Mouse (Mus musculus) hindbrain, embryonic 14.5 days (tissue): ENCODE data around the gene Obox6. TPM values are rescaled to one million over a fixed set of nuclear protein-coding genes. Genes with fewer than 3 reads are reported as not detected.

Source experiments
- ATAC-seq: fragments of 200-750 bp; cut with Nextera tagmentation; 2 replicates; pipeline ENCODE4 v1.8.0; 2017; ENCODE audit warnings: moderate number of reproducible peaks, mild to moderate bottlenecking, moderate TSS enrichment, moderate library complexity; ENCODE audit not compliant: low FRiP score
- DNase-seq: peaks from one replicate; pipeline ENCODE4 v3.0.0-alpha.2; 2015; ENCODE audit warnings: low spot score
- H3K27ac ChIP-seq: fragments of 300-500 bp; sonication (generic); 2 replicates; pipeline ENCODE4 v1.5.1; 2014; ENCODE audit warnings: mild to moderate bottlenecking, moderate library complexity
- H3K27me3 ChIP-seq: fragments of 300-500 bp; sonication (generic); 2 replicates; pipeline ENCODE4 v1.6.1; 2014; ENCODE audit warnings: mild to moderate bottlenecking, low read length, mixed read lengths; ENCODE audit not compliant: control insufficient read depth, insufficient read depth
- H3K36me3 ChIP-seq: fragments of 300-500 bp; sonication (generic); replicated peaks from 2 replicates; pipeline ENCODE4 v1.6.1; 2014; ENCODE audit not compliant: control insufficient read depth, insufficient read depth
- H3K4me1 ChIP-seq: fragments of 300-500 bp; sonication (generic); replicated peaks from 2 replicates; pipeline ENCODE4 v1.6.1; 2014; ENCODE audit warnings: antibody characterized with exemption, low read length, mixed read lengths; ENCODE audit not compliant: control insufficient read depth, insufficient read depth
- H3K4me2 ChIP-seq: fragments of 300-500 bp; sonication (generic); replicated peaks from 2 replicates; pipeline ENCODE4 v1.6.1; 2014; ENCODE audit warnings: mild to moderate bottlenecking, moderate library complexity
- H3K4me3 ChIP-seq: fragments of 300-500 bp; sonication (generic); replicated peaks from 2 replicates; pipeline ENCODE4 v1.5.1; 2014; ENCODE audit warnings: mild to moderate bottlenecking, low read length
- H3K9ac ChIP-seq: fragments of 300-500 bp; sonication (generic); 2 replicates; pipeline ENCODE4 v1.6.1; 2014
- H3K9me3 ChIP-seq: fragments of 300-500 bp; sonication (generic); 2 replicates; pipeline ENCODE4 v1.6.1; 2016; ENCODE audit warnings: low read length; ENCODE audit not compliant: control insufficient read depth
- WGBS: fragments of 180-500 bp; shearing (Covaris S2); extraction: QIAGEN DNeasy Blood & Tissue Kit; methylation state at CpG from one replicate; pipeline ENCODE4 v1.1.7; 2014; 5-methylcytosine and 5-hydroxymethylcytosine counted together
- polyA plus RNA-seq: library from polyadenylated mRNA; unstranded; fragments of >200 nt; fragmentation: Nextera tagmentation; extraction: Ambion mirVana; gene quantifications from 2 replicates; pipeline ENCODE4 v1.2.1, GENCODE M21; 2014

Obox6 gene
- polyA plus RNA-seq, result not detected in 2 replicates

GRCm38 (mm10) chr7:15839578-15839977 lies at the start of gene Obox6:
Gene Obox6, minus strand, starts transcription at chr7:15839678.
- H3K4me1 ChIP-seq, result no peaks in the 10 kb centered on the region
- no peaks in the 10 kb centered on the region for H3K27me3 ChIP-seq
- H3K36me3 ChIP-seq, result no peaks in the 10 kb centered on the region
- no peak for ATAC-seq
- no peak within 1 kb of the TSS for H3K4me2 ChIP-seq
- no peak within 1 kb of the TSS for H3K4me3 ChIP-seq
- WGBS, result 85% methylated on average over 3 of the region's 3 CpGs
- H3K9me3 ChIP-seq, result peaks cover 21% of the 10 kb centered on the region
- H3K27ac ChIP-seq, result no peak within 1 kb of the TSS
- no peak within 1 kb of the TSS for H3K9ac ChIP-seq
- no peak for DNase-seq

- H3K27ac ChIP-seq, result no peak overlapping the region
- no peak overlapping the region for H3K4me3 ChIP-seq
- H3K9me3 ChIP-seq, result no peaks in the 10 kb centered on the region
- no peak for DNase-seq
- no peak for ATAC-seq
- WGBS, result 93% methylated on average over 2 of the region's 2 CpGs
- no peak overlapping the region for H3K9ac ChIP-seq
- no peak overlapping the region for H3K4me2 ChIP-seq
- H3K27me3 ChIP-seq, result no peaks in the 10 kb centered on the region
- H3K36me3 ChIP-seq, result no peaks in the 10 kb centered on the region
- H3K4me1 ChIP-seq, result no peaks in the 10 kb centered on the region
Observed at GRCm38 (mm10) chr7:15884127-15884526, 44.6 kb upstream of the Obox6 start.

DNA sequence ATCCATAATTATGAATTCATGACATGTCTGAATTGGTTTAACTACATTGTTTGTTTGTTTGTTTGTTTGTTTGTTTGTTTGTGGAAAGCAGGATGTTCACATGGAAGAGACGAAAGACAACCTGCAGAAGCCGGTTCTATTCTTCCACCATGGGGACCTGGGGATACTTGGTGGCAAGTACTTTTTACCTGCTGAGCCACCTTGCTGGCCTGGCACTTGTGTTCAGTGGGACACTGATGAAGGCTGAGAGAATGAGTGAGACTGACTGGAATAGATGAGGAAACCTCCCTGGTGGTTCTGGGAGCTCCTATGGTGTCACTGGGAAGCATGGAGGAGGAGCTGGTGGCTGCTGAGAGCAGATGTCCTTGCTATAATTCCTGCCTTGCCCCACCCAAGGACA lies 42.8 kb upstream of the Obox6 start, which contains the start of gene Crxos:
Gene Crxos, plus strand, starts transcription at position 301 of the 400 bp plus-strand sequence.
- Histone ChIP-seq H3K9me3 (no peaks in the 10 kb centered on the region), H3K27ac (no peak within 1 kb of the TSS), H3K4me3 (no peak within 1 kb of the TSS), H3K9ac (no peak within 1 kb of the TSS), H3K4me1 (no peaks in the 10 kb centered on the region), H3K36me3 (no peaks in the 10 kb centered on the region), H3K27me3 (no peaks in the 10 kb centered on the region), H3K4me2 (no peak within 1 kb of the TSS)
- DNase-seq, result no peak
- no peak for ATAC-seq
- WGBS, result 94% methylated on average over 2 of the region's 2 CpGs

- 63% methylated on average over 3 of the region's 3 CpGs for WGBS
- Histone ChIP-seq H3K9me3 (no peaks in the 10 kb centered on the region), H3K9ac (no peak overlapping the region), H3K27me3 (no peaks in the 10 kb centered on the region), H3K4me1 (no peaks in the 10 kb centered on the region), H3K36me3 (no peaks in the 10 kb centered on the region), H3K4me3 (no peak overlapping the region), H3K4me2 (no peak overlapping the region), H3K27ac (no peak overlapping the region)
- ATAC-seq, result no peak
- no peak for DNase-seq
Observed at GRCm38 (mm10) chr7:15881831-15882230, 42.4 kb upstream of the Obox6 start.

- no peaks in the 10 kb centered on the region for H3K27me3 ChIP-seq
- H3K4me3 ChIP-seq, result no peak overlapping the region
- no peaks in the 10 kb centered on the region for H3K4me1 ChIP-seq
- H3K9me3 ChIP-seq, result no peaks in the 10 kb centered on the region
- no peak overlapping the region for H3K9ac ChIP-seq
- DNase-seq (no peak), ATAC-seq (no peak)
- no peak overlapping the region for H3K4me2 ChIP-seq
- no peaks in the 10 kb centered on the region for H3K36me3 ChIP-seq
- H3K27ac ChIP-seq, result no peak overlapping the region
- WGBS, result 8% methylated on average over 7 of the region's 7 CpGs
Observed at GRCm38 (mm10) chr7:15881388-15881787, 41.9 kb upstream of the Obox6 start.

- no peak for DNase-seq
- Histone ChIP-seq H3K36me3 (no peaks in the 10 kb centered on the region), H3K4me1 (no peaks in the 10 kb centered on the region), H3K4me3 (no peak within 1 kb of the TSS), H3K27me3 (no peaks in the 10 kb centered on the region), H3K4me2 (no peak within 1 kb of the TSS), H3K9me3 (no peaks in the 10 kb centered on the region), H3K27ac (no peak within 1 kb of the TSS), H3K9ac (no peak within 1 kb of the TSS)
- no peak for ATAC-seq
- WGBS, result 42% methylated on average over 4 of the region's 4 CpGs
Observed at GRCm38 (mm10) chr7:15879756-15880155, 40.3 kb upstream of the Obox6 start, which contains the start of gene Crx. Gene Crx, minus strand, starts transcription at chr7:15879968.

DNA sequence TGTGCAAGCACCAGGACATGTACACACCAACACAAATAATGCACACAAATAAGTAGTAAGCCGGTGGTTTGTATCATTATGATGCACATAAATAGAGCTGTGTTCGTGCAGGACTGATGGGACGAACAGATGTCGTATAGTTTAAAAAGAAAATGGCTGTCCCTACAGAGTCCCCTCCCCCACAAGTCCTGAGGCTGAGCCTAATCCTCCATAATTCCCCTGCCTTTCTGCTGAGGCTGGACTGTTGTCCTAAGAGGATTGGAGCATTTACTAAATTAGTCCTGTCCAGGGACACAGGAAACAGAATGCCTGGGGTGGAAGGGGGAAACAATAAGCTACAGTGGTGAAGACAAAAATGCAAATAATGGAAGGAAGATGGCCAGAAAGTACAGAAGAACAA lies 24.6 kb upstream of the Obox6 start:
- H3K27me3 ChIP-seq, result no peaks in the 10 kb centered on the region
- no peaks in the 10 kb centered on the region for H3K36me3 ChIP-seq
- no peak overlapping the region for H3K9ac ChIP-seq
- 71% methylated on average over 4 of the region's 4 CpGs for WGBS
- DNase-seq, result no peak
- H3K4me1 ChIP-seq, result no peaks in the 10 kb centered on the region
- no peak overlapping the region for H3K4me3 ChIP-seq
- ATAC-seq, result no peak
- no peak overlapping the region for H3K4me2 ChIP-seq
- no peaks in the 10 kb centered on the region for H3K9me3 ChIP-seq
- no peak overlapping the region for H3K27ac ChIP-seq

DNA sequence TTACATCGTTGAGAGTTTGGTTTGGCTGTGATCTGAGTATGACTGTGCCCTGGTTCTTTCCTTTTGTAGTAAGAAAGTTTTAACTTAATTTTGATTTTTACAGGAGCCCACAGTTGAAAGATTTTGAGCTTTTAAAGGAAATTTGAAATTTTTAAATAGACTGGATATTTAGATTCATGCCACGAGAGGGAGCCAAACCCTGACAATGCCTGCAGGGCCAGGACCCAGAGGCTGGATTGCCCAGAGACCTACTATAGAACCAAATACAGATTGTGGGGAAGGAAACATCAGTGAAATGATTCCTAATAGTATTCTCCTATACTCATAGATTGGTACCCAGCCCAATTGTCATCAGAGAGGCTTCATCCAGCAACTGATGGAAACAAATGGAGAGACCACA lies 20.2 kb upstream of the Obox6 start:
- ATAC-seq, result no peak
- no peaks in the 10 kb centered on the region for H3K36me3 ChIP-seq
- H3K9ac ChIP-seq, result no peak overlapping the region
- no peak overlapping the region for H3K4me3 ChIP-seq
- H3K9me3 ChIP-seq, result no peaks in the 10 kb centered on the region
- H3K27ac ChIP-seq, result no peak overlapping the region
- no peaks in the 10 kb centered on the region for H3K27me3 ChIP-seq
- H3K4me1 ChIP-seq, result no peaks in the 10 kb centered on the region
- H3K4me2 ChIP-seq, result no peak overlapping the region
- DNase-seq, result no peak
- 45% methylated on average over 2 of the region's 2 CpGs for WGBS
